Mouse (Mus musculus): Measurements from ENCODE around the gene Socs1.
A peak's percentile ranks its signal among the peaks of the same experiment; 100 is the strongest.

The Socs1 gene

GRCm38 (mm10) chr16:10786288-10786687, 952 bp upstream of the Socs1 start:
- peak; percentile 80 for DNase-seq

GRCm38 (mm10) chr16:10784793-10785370, 454 bp downstream of the Socs1 start:
- peak; percentile 80 for DNase-seq

- DNase-seq = no peak
These were observed 1.2 kb downstream of the Socs1 start for GRCm38 (mm10) chr16:10783883-10784792.

GRCm38 (mm10) chr16:10783451-10783850, 1.9 kb downstream of the Socs1 start:
- DNase-seq = no peak

- DNase-seq = no peak
These were observed 2.2 kb downstream of the Socs1 start for GRCm38 (mm10) chr16:10783152-10783434.

- no peak for DNase-seq
These were observed 2.8 kb downstream of the Socs1 start for GRCm38 (mm10) chr16:10782377-10783151.

- DNase-seq = no peak
These were observed 3.4 kb downstream of the Socs1 start for GRCm38 (mm10) chr16:10781862-10782371.

- no peak for DNase-seq
These were observed 4.7 kb downstream of the Socs1 start for GRCm38 (mm10) chr16:10780631-10781120.

GRCm38 (mm10) chr16:10777579-10778160, 7.7 kb downstream of the Socs1 start:
- no peak for DNase-seq

GRCm38 (mm10) chr16:10776322-10776721, 9.0 kb downstream of the Socs1 start:
- no peak for DNase-seq

GRCm38 (mm10) chr16:10774726-10775125, 10.6 kb downstream of the Socs1 start:
- DNase-seq = no peak

- DNase-seq = no peak
These were observed 11.8 kb downstream of the Socs1 start for GRCm38 (mm10) chr16:10773543-10773942.

- DNase-seq = no peak
These were observed 13.4 kb downstream of the Socs1 start for GRCm38 (mm10) chr16:10771769-10772510.

GRCm38 (mm10) chr16:10770531-10771325, 14.6 kb downstream of the Socs1 start:
- DNase-seq = no peak

- no peak for DNase-seq
These were observed 15.7 kb downstream of the Socs1 start for GRCm38 (mm10) chr16:10769661-10770060.

GRCm38 (mm10) chr16:10768821-10769220, 16.5 kb downstream of the Socs1 start:
- no peak for DNase-seq

- DNase-seq = peak; percentile 42
These were observed 18.2 kb downstream of the Socs1 start for GRCm38 (mm10) chr16:10767158-10767557.

GRCm38 (mm10) chr16:10764323-10764722, 21.0 kb downstream of the Socs1 start:
- DNase-seq = no peak

GRCm38 (mm10) chr16:10763540-10764264, 21.6 kb downstream of the Socs1 start:
- DNase-seq = no peak

GRCm38 (mm10) chr16:10762569-10763180, 22.7 kb downstream of the Socs1 start:
- no peak for DNase-seq
